Mouse (Mus musculus) bone marrow macrophage, adult 2 months (primary cell): ENCODE data around the gene Ccdc88c.

ENCODE experiments used
- CTCF ChIP-seq: IDR thresholded peaks from 2 replicates; pipeline ENCODE4 v1.5.1; 2012; ENCODE audit warnings: low read depth, mild to moderate bottlenecking, low read length, moderate library complexity
- POLR2A ChIP-seq: IDR thresholded peaks from 2 replicates; pipeline ENCODE4 v1.6.1; 2012; ENCODE audit warnings: mild to moderate bottlenecking, low read depth, low read length, borderline replicate concordance

DNA sequence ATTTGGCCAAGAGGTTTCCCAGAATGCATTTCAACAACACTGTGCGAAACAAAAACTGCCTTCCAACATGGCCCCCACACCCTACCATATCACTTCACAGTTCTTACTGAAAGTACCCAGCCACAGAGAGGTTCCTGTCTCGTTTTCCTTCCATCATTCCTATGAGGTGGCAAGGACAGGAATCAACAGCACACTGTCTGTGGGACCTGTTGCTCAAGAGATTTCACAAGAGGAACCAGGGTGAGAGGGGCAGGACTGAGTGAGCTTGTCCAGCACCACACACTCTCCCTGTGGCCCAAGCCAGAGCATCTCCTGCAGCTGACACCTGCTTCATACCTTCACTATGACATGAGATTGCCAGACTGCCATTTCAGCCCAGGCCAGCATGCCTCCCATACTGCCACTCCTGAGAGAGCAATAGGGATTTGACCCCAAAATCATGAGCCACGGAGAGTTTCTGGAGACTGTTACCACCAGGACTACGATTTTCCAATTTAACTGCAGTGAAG lies 39.0 kb downstream of the Ccdc88c start:
- TF ChIP-seq POLR2A (no peak), CTCF (no peak)
